Mouse (Mus musculus) right cerebral cortex, adult 18-20 months (tissue): ENCODE measurements around the gene Bcat2.

Experiments used
- DNase-seq: peaks from one replicate; pipeline ENCODE4 v3.0.0; 2022; ENCODE audit warnings: mixed read lengths

The Bcat2 gene

DNA sequence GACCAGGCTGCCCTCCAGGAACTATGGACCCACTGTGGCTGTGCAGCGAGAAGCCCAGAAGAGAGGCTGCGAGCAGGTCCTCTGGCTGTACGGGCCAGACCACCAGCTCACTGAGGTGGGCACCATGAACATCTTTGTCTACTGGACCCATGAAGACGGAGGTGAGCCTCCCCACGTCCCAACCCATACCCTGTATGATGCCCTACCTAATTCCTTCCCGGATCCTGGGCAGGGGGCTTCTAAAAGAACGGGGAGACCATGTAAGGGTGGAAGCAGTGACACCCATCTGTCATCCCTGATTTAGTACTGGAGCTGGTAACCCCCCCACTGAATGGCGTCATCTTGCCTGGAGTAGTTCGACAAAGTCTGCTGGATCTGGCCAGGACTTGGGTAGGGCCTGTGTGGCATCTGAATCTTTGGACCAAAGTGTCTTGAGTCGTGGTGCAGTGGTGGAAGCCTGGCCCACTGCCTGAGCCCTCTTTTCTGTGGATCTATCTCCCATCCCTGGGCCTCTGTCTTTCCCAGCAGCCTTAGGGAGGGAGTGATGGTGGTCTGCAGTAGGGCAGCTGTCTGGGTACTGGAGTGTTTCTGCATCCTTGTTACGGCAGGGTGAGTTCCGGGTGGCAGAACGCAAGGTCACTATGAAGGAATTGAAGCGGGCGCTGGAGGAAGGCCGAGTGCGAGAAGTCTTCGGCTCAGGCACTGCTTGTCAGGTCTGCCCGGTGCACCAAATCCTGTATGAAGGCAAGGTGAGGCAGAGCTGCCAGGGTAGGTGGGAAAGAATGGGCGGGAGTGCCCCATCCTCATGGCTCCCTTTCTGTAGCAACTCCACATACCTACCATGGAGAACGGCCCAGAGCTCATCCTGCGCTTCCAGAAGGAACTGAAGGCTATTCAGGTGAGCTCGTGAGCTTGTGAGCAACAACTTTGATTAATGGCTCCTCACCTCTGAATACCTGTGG lies 18.0 kb downstream of the Bcat2 start:
- DNase-seq = no peak

DNA sequence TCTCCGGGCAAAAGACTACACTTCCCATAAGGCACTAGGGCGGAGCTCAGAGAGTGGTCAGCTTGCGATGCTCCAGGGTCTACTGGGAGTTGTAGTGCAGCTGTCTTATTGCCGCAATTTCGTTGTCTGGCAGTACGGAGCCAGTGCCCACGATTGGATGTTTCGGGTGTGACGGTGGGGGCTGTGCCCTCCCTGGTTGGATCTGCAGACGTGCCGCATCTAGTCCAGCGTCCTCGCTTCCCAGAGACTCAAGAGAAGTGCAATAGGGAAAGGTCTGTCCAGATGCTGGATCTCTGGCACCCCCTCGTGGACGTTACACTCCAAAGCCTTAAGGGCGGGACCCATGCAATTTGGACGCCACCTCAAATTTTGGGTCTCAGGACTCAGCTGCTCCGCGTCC lies 19.2 kb downstream of the Bcat2 start:
- DNase-seq = peak; percentile 98

DNA sequence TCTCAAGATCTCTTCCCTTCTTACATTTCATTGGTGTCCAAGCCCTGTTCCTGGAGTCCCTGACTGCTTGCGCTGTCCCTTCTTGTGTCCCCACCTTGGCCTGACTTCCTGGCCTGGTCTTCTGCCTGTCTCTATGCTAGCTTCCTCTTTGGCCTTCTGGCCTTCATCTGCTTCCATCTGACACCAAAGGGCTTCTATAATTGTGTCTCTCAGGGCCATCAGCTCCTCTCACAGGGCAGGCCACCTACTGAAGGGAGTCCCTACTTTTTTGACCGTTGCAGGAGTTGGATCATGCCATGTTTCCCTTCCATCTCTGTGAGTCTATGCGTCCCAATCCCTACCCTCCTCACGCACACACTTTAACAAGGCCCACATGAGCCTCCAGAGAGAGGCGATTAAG lies 19.9 kb downstream of the Bcat2 start:
- DNase-seq = no peak

DNA sequence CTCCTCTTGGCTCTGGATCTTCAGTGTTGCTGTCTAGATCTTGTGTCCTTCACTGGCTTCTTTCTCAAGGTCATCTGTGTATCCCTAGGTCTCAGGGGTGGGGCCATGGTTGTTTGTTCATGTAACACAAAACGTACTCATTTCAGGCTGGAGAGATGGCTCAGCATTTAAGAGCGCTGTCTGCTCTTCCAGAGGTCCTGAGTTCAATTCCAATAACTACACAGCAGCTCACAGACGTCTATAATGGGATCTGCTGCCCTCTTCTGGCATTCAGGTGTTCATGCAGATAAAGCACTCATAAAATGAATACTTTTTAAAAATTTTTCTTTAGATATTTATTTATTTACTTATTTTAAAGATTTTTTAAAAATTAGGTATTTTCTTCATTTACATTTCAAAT lies 20.9 kb downstream of the Bcat2 start:
- DNase-seq = no peak

DNA sequence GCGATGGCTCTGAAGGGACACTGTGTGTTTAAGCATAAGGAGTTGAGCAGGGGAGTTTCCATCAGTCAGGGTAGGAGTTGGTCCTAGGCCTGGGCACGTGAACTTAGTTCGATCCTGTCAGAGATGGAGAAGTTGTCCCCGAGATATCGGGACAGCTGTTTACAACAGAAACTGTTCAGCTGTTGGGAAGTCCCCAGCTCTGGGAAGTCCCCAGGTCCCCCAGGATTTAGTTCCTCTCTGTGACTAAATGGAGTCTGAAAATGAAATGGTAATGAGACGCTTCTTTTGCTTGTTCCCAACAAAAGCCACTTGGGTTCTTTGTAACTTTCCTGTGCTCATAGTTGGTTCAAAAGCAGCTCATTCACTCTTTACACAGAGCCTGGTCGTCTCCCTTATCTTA lies 21.9 kb downstream of the Bcat2 start:
- no peak for DNase-seq

DNA sequence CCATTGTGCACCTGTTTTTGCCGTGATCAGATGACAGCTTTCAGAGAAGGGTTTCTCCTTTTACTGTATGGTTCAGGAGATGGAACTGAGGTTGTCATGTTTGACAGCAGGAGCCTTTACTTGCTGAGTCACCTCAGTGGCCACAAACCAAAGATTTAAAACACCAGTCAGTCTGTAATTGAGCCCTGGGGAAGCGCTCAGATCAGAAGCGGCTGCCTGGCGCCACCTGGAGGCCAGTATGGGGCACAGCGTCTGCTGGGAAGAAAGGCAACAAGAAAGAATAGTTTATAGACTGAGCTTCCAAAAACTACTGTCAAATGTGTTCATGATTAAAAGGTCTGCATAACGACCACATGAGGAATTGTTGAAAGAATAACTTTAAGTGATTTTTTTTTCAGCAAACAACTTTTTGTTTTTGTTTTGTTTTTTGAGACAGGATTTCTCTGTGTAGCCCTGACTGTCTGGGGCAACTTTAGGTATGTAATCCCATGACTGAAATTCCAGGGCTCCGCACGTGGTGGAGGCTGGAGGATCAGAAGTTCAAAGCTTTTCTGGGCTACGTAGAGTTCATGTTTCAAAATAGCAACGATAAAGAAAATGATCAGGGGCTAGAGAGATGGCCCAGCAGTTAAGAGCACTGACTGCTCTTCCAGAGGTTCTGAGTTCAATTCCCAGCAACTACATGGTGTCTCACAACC lies 23.3 kb downstream of the Bcat2 start:
- DNase-seq = peak; percentile 47

DNA sequence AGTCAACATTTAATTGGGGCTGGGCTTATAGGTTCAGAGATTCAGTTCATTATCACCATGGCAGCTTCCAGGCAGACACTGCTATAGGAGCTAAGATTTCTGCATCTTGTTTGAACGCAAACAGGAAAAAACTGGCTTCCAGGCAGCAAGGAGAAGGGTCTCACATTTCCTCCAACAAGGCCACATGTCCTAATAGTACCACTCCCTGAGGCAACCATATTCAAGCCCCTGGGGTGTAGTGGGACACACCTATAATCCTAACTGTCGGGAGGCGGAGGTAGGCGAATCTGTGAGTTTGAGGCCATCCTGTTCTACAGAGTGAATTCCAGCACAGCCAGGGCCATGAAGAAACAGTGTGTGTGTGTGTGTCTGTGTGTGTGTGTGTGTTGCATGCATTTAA lies 25.2 kb downstream of the Bcat2 start:
- no peak for DNase-seq

DNA sequence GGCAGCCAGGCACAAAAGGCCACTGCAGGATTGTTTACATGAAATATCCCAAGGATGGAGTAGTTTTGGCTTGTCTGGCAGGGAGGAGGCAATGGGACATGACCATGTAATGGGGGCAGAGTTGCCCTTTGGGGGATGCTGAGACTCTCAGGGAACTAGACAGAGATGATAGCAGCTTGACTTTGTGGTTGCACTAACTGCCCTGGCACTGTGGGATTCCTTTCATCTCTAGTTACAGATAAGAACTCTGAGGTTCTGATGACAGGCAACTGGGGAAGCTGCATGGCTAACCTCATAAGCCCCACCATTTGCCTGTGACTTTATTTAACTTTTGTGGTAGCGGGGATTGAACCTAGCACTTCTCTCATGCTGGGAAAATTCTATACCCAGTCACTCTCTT lies 26.2 kb downstream of the Bcat2 start:
- no peak for DNase-seq

DNA sequence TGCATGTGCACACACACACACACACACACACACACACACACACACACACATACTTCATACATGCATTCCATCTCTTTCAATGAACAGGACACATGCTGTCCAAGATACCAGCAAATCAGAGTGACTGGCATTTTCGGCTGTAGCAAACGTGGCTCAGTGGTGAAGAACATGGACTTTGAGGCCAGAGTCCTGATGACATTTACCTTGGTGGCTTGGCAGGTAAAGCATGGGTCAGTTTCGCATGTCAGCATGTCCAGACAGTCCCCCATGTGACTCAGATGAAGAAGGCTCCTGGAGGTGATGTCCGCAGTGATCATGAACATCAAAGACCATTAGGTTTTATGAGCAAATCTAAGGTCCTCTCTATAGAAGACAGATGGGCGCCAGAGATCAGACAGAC lies 27.1 kb downstream of the Bcat2 start:
- no peak for DNase-seq

DNA sequence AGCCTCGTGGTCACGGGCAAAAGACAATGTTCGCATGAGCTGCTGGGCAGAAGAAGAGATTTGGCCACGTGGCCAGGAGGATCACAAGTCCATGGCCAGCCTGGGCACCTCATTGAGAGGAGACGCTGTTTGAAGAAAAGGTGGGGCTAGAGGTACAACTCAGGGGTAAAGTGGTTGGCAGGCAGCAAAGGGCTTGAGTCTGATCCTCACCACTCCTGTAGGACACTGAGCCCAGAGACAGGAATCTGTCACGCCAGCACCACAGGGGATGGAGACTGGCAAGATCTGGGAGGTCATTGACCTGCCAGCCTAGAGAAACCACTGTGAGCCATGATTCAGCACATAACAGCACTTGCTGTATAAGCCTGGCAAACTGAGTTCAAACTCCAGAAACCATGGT lies 27.6 kb downstream of the Bcat2 start:
- no peak for DNase-seq

DNA sequence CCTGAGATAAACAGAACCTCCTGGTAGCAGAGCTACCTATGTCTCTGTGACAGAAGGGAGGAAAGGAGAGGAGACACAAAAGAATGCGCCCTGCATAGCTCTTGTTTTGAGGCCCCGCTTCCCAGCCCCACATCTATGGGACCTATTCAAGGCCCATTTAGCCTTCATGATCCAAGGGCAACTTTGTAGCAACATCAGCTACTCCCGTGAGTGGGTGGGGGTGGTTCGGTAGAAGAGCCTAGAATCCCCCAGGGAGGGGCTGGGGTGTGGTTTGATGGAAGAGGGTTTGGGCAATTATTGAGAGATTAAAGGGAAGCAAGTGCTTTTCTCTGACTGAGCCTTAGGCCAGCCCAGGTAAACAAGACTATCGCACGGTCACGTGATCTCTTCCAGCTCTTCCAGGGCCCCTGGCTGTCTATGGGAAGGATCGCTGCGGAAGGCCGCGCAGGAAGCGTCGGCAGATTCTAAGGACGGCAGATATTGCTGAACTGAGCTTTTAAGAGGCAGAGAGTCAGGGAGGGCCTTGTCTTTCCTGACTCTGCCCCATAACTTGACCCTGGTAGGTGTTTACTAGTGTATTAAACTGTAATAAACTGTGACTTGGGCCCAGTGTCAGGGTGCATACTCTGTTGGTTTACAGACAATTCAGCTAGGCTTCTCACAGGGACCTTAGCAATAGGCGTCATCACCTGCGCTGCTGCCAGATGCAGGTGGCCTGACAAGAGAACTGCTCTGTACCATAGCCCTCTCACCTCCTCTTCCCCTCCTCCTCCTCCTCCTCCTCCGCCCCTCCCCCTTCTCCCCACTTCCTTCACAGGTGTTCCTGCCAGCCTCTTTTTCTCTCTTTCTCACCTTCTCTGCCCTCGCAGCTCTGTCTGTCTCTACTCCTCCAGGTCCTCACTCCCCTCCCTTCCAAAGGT lies 29.3 kb downstream of the Bcat2 start:
- DNase-seq = no peak

DNA sequence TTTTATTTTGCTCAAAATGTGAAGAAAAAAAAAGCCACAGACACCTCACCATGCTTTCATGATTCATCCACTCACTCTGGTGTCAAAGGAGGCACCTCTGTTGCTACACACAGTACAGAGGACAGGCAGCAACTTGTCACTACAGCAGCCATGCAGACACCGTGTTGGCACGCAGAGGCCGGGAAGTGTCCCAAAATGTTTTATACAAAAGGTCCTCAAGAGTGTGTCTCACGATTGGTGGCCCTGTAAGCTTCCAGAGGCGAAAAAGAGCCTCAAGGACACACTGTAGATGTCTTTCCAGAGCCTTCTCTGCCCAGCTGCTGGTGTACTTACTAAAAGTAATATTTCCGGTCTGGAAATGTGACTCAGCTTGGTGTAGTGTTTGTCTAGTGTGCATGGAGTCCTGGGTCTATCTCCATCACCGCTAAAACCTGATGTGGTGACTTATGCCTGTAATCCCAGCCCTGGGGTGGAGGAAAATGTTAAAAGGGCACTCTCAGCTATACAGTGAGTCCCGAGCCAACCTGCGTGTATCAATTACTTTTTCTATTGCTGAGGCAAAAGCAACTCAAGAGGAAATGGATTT lies 35.8 kb downstream of the Bcat2 start:
- DNase-seq = no peak

DNA sequence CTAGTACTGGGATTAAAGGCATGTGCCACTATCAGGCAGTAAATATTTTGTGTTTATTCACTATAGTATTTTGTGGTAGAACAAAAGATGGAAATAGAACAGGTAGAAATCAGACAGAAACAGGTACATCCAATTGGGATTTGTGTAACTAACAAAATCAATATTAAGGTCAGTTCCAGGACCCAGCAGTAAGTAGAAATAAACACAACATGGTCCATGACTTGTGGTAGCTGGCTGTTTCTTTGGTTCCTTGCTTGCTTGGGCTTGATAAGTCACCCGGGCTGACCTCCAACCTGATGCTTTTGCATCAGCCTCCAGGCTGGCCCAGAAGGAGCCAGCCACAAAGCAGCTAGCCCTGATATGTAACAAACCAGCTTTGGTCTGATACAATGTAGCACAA lies 39.6 kb downstream of the Bcat2 start:
- DNase-seq = no peak

DNA sequence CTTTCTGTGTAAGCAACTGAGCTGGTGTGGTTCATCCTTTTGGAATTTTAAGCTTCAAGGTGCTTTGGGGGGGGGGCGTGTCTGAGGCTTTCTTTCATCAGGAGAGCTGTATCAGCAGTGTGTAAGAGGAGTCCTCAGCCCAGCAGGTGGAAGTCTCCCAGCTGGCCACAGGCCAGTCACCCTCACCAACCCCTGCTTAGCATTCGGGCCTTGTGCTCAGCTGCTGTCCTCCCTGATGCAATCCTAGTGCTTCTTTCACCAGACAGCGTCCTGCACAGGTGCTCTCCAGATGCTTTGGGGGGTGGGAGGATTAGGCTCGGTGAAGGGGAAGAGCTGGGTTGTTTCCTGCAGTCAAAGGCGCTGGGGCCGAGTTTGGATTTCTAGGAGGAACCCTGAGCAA lies 46.3 kb downstream of the Bcat2 start:
- no peak for DNase-seq

DNA sequence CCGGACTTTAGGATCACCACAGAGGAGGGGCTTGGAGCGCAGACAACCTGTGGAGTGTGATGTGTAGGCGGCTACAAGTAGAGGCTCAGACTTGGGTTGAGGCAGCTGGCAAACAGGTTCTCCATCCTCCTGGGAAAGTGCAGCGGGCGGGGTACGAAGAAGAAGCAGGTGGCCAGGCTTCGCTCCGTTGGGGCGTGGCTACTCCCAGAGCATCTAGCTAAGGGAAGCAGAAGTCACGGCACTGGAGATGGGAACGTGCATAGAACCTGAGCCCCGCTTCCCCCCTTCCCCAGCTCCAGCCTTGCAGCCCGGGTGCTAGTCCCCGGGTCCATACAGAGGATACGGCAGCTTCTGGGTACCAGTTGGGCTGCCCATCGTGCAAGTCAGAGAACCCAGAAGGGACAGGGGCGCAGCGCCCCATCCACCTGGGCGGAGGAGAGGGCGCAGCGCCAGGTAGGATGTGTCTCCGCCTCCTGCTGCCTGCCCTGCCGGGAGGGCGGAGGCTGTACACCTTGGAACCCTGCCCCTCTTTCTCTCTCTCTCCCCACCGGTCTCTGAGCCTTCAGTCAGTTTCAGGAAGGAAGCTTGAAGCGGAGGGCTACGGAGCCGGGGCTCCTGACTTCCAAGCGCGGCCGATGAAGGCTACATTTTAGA lies 47.2 kb downstream of the Bcat2 start, which contains the start of gene Fut1:
Fut1 (plus strand) TSS at position 248 of the 654 bp plus-strand sequence.
- DNase-seq = peak; percentile 31

DNA sequence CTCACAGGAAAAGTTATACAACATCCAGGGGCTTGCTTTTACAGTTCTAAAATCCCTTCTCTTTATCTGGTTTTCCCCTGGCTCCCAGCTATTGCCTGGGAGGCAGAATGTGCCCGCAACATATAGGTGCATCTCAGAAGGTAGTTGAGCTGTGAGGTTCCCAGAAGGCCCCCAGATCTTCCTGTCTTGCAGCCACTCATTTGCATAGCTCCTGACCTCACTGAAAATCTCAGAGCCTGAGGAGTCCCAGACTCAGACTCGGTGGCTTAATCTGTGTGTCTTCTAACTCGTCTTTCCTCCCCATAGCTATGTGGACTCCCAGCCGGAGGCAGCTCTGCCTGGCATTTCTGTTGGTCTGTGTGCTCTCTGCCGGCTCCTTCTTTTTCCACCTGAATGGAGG lies 48.4 kb downstream of the Bcat2 start:
- DNase-seq = no peak

DNA sequence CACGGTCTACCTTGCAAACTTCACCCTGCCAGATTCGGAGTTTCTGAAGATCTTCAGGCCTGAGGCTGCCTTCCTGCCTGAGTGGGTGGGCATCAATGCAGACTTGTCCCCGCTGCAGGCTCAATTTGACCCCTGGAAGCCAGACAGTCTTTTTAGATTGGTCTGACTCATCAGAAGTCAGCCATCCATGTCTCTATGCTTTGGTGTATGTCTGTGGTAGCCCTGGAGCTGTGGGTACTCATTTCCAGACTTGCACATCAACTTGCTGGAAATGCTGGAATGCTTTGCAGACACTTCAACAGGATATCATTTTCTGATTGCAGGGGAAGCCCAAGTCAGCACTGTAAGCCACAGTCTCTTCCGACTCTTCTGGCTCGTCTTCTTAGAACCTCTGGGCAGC lies 49.6 kb downstream of the Bcat2 start:
- no peak for DNase-seq

DNA sequence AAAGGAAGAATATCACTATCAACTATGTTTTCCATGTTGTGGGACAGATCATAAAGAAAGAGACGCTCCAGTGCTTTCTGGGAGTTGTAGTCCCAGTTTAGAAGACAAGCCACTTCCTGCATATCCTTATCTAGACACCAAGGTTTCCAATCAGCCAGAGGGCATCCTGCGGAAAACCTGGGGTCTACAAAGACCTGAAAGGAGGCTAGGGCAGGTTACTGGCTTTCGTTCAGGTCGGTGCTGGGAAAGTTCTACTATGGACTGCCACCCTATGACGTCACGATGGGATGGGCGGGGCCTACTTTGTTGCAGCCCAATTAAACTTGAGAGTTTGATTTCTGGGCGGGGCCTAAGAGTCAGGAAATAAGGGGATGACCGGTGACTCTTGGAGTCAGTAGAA lies 51.5 kb downstream of the Bcat2 start, which contains the start of gene Izumo1:
Izumo1 (plus strand) TSS at position 369 of the 400 bp plus-strand sequence.
- DNase-seq = no peak

DNA sequence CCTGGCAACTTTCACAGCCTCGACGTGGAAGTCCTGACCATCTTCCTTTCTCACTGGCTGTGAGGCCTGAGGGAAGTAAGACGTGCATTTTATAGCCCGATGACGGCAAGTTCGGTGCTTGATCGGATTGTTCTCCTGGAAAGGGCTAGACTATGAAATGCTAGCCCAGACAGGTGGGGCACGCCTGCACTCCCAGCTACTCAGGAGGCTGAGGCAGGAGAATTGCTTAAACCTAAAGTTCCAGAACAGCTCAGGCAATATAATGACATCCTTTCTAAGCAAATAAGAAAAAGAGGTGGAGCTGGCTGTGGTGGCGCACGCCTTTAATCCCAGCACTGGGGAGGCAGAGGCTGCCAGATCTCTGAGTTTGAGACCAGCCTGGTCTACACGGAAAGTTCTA lies 53.6 kb downstream of the Bcat2 start:
- no peak for DNase-seq

DNA sequence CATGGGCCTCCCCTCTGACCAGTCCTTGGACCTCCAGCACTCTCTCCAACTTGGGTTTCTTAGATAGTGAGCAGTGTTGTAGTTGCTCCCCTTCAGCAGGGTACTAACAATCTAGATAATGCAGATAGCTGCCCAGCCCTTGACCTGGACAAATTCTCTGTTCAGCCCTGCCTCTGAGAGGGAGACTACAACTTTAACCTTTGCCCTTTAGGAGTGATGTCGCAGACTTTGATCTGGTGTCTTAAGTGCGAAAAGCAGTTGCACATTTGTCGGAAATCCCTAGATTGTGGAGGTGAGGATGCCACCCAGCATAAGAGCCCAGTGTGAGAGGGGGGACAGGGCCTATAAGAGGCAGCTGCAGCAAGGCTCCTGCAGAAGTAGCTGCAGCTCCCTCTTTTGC lies 54.8 kb downstream of the Bcat2 start:
- no peak for DNase-seq

DNA sequence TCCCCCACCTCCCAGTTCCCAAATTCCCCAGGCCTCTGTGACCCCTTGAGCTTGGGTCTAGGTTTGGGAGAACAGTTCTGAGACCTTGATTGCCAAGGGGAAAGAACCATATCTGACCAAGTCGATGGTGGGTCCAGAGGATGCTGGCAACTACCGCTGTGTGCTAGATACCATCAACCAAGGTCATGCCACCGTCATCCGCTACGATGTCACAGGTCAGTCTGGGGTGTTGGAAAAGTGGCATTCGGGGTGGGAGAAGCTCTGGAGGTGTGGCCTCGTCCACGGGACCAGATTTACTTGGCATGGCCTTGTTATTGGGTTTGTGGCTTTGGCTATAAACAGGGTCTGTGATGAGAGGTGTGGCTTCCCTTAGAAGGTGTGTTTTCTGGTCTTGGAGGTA lies 55.5 kb downstream of the Bcat2 start:
- DNase-seq = no peak

DNA sequence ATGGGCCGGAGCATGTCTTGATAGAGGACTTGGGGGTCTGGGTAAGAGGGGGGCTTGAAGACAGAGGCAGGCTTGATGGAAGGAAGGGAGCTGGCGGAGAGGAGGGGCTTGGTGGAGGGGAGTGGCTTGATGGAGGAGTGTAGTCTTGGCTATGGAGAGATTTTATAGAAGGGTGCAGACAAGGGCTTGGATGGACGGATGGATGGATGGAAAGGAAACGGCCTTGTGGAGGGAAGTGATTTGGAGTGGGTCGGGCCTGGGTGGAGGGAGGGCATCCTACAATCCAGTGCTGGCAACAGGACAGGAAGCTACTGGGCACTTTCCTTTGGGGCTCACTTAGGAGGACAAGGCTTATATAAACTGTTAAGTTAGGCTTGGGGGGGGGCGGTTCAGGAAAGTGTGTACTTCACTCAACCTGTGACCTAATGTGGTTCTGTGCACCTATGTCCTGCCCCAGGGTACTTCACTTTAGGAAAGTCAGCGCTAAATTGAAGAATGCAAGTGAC lies 56.7 kb downstream of the Bcat2 start:
- DNase-seq = no peak
